Mouse (Mus musculus): ENCODE measurements at regions not wholly inside any gene's neighbourhood (a gene's known extent, or its start where the extent isn't known, plus 50 kb on each side); places are given as distances from the start of the nearest gene placed in this dataset.

GRCm38 (mm10) chr14:79883487-79883886 lies 100.4 kb upstream of the Olfm4 start (continued):
- TF ChIP-seq USF2 (IDR thresholded peaks at IDR 0.05; ENCODE audit: borderline replicate concordance in 1 of 2, insufficient read depth in 1 of 2, low read depth in 1 of 2, low read length in 2 of 2): no peak
- TF ChIP-seq HCFC1 (IDR thresholded peaks at IDR 0.05; ENCODE audit: low read depth, low read length): no peak

GRCm38 (mm10) chr14:79881726-79882125 lies 102.2 kb upstream of the Olfm4 start:
- Histone ChIP-seq H3K4me1 (ENCODE audit: control insufficient read depth in 1 of 2, insufficient read depth in 2 of 2, low read length in 2 of 2) (no peaks in the 10 kb centered on the region), H3K79me2 (ENCODE audit: control insufficient read depth, insufficient read depth, low read length, poor library complexity) (no peaks in the 10 kb centered on the region), H3K9ac (ENCODE audit: control insufficient read depth, low read depth, low read length, poor library complexity, severe bottlenecking) (no peak overlapping the region), H3K4me3 (ENCODE audit: control insufficient read depth in 1 of 2, insufficient read depth in 1 of 2, low read depth in 2 of 2, low read length in 2 of 2) (no peak overlapping the region), H3K36me3 (ENCODE audit: control insufficient read depth in 1 of 2, insufficient read depth in 2 of 2, low read length in 2 of 2) (no peaks in the 10 kb centered on the region), H3K27ac (ENCODE audit: control insufficient read depth, low read depth, low read length) (no peak overlapping the region), H3K27me3 (ENCODE audit: control insufficient read depth in 1 of 2, insufficient read depth in 2 of 2, low read length in 2 of 2) (no peaks in the 10 kb centered on the region), H3K9me3 (replicated peaks; ENCODE audit: insufficient read depth, low read length) (no peaks in the 10 kb centered on the region)
- TF ChIP-seq SIN3A (IDR thresholded peaks at IDR 0.05; ENCODE audit: low read length) (no peak), MYB (IDR thresholded peaks at IDR 0.05; ENCODE audit: low read depth, low read length) (no peak), NELFE (IDR thresholded peaks at IDR 0.05; ENCODE audit: low read depth, low read length) (no peak), TCF12 (IDR thresholded peaks at IDR 0.05; ENCODE audit: low read depth, low read length) (no peak), NRF1 (IDR thresholded peaks at IDR 0.05; ENCODE audit: insufficient read depth, low read depth, low read length, poor library complexity, severe bottlenecking) (no peak), HCFC1 (IDR thresholded peaks at IDR 0.05; ENCODE audit: low read depth, low read length) (no peak), RAD21 (IDR thresholded peaks at IDR 0.05; ENCODE audit: low read depth, low read length) (no peak), ZC3H11A (IDR thresholded peaks at IDR 0.05; ENCODE audit: low read depth, low read length) (no peak), MEF2A (IDR thresholded peaks at IDR 0.05; ENCODE audit: extremely low read depth, insufficient replicate concordance, low read depth, low read length, poor library complexity, severe bottlenecking) (no peak)
- DNase-seq (ENCODE audit: low read depth, low spot score): no peak

- Histone ChIP-seq H3K36me3 (ENCODE audit: control insufficient read depth in 1 of 2, insufficient read depth in 2 of 2, low read length in 2 of 2) (no peaks in the 10 kb centered on the region), H3K4me3 (ENCODE audit: control insufficient read depth in 1 of 2, insufficient read depth in 1 of 2, low read depth in 2 of 2, low read length in 2 of 2) (no peak overlapping the region), H3K79me2 (ENCODE audit: control insufficient read depth, insufficient read depth, low read length, poor library complexity) (no peaks in the 10 kb centered on the region), H3K4me1 (ENCODE audit: control insufficient read depth in 1 of 2, insufficient read depth in 2 of 2, low read length in 2 of 2) (no peaks in the 10 kb centered on the region), H3K27me3 (ENCODE audit: control insufficient read depth in 1 of 2, insufficient read depth in 2 of 2, low read length in 2 of 2) (no peaks in the 10 kb centered on the region), H3K9ac (ENCODE audit: control insufficient read depth, low read depth, low read length, poor library complexity, severe bottlenecking) (no peak overlapping the region), H3K9me3 (replicated peaks; ENCODE audit: insufficient read depth, low read length) (no peaks in the 10 kb centered on the region), H3K27ac (ENCODE audit: control insufficient read depth, low read depth, low read length) (no peak overlapping the region)
- no peak for DNase-seq (ENCODE audit: low read depth, low spot score)
- no peak for TF ChIP-seq NRF1 (IDR thresholded peaks at IDR 0.05; ENCODE audit: insufficient read depth, low read depth, low read length, poor library complexity, severe bottlenecking)
These were observed 103.7 kb upstream of the Olfm4 start for GRCm38 (mm10) chr14:79880065-79880755.
